Mouse (Mus musculus): ENCODE measurements around the gene Arpp21.

Gene Arpp21

GRCm38 (mm10) chr9:112231383-112231782, 4.4 kb downstream of the Arpp21 start:
- DNase-seq (ENCODE audit: low spot score): no peak

GRCm38 (mm10) chr9:112230716-112231361, 4.9 kb downstream of the Arpp21 start:
- no peak for DNase-seq (ENCODE audit: low spot score)

- no peak for DNase-seq (ENCODE audit: low spot score)
Observed at GRCm38 (mm10) chr9:112228470-112228869, 7.3 kb downstream of the Arpp21 start.

- DNase-seq (ENCODE audit: low spot score): no peak
Observed at GRCm38 (mm10) chr9:112227174-112227573, 8.6 kb downstream of the Arpp21 start.

DNA sequence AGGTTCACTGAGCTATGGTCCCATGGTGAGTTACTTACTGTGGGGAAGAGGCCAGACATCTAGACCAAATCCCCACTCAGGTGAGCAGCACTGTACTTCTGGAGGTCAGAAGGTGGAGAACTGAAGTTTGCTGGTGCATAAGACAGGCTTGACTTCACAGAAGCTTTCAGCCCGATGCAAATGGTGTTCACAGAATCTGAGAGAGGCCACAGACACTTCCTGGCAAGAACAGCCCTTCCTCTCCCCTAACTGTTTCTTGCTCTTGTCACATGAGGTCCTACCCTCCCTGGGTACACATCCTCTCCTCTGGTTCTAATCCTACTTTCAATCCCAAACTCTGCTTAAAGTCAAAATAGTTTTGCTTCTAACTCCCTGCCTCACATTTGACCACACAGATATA, 9.2 kb downstream of the Arpp21 start:
- no peak for DNase-seq (ENCODE audit: low spot score)

GRCm38 (mm10) chr9:112225046-112225445, 10.7 kb downstream of the Arpp21 start:
- DNase-seq (ENCODE audit: low spot score): no peak

DNA sequence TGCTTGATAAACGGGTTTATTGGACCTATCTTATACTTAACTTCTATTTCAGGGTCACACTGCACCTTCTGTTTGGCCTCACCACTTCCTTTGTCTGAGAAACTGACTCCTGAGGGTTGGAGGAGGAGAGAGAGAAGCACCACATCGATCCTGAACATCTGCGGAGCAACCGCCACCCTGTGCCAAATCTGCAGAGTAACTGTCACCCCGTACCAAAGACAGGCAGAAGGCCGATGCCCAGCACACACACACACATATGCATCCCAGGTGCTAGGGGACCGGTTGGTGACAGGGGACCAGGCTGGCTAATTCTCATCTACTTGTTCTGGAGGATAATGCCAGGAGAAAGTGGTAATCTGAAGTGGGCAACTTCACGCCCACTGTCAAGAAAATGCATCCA, 16.4 kb downstream of the Arpp21 start:
- no peak for DNase-seq (ENCODE audit: low spot score)

DNA sequence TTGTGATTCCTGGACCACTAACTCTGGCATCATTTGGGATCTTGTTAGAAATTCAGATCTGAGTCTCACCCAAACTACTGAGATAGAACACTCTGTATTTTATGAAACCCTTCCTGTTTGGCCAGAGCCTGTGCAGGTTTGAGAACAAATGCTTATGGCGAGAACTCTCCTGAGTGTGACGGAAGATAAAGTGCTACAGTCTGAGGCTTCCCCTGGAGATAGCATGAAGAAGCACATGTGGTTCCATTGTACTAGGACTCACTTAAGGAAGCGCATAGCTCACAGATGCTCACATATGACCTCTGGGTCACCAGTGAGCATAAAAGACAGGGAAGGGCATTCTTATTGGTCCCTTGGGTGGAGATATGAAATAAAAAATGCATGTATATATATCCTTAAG, 17.5 kb downstream of the Arpp21 start:
- no peak for DNase-seq (ENCODE audit: low spot score)

DNA sequence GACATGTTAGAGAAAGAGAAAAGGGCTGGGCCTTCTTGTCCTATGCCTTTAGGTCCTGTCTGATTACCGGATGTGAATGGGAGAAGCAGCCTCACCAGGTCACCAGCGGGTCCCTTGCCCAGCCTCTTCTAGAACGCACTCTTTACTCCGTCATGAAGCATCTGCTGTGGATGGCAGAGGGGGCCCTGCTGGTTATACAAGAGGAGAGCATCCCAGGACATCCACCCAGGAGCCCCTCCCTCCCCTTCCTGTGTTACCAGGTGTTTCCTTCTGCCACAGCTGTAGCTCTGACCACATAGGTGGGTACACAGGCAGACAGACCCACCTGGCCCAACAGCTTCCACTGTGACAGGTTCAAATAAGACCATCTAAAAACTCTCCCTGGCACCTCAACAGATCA, 18.6 kb downstream of the Arpp21 start:
- no peak for DNase-seq (ENCODE audit: low spot score)

- DNase-seq (ENCODE audit: low spot score): no peak
Observed at GRCm38 (mm10) chr9:112215030-112215806, 20.5 kb downstream of the Arpp21 start.

DNA sequence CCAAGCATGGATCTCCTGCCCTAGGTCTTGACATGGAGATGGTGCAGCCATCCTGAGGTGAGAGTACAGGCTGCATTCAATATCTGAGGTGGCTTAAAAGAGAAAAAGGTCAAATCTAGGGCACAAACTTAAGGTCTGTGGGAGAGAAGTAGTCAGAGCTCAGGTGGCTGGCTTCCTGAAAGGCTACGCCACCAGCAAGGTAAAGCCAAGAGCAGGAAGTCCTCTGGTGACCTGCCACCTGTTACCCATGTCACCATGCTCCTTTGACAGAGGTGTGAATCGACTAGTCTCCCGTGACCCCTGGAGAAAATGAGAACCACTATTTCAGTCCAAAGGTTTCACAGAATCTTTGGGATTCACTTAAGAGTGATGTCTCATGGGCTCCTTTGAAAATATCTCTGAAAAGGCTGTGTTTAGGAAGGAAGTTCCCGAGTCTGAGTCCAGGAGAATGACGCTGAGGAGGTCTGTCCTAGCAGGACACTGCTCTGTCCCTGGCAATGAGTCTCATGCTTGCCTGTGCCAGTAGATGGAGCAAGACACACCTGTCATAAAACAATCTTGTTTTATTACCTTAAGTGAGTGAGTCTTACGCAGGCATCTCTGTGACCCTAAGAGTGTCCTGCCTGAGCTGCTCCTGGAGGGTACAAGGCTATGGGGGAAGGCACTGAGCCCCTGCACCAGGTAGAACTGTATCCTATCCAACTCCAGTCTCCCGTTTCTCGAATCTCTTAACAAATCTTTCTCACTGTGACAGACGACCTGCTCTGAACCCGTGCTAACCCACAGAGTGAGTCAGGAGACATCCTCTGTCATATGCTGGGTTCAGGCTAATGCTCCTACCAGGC, 22.1 kb downstream of the Arpp21 start:
- DNase-seq (ENCODE audit: low spot score): no peak

- no peak for DNase-seq (ENCODE audit: low spot score)
Observed at GRCm38 (mm10) chr9:112209803-112210202, 25.9 kb downstream of the Arpp21 start.

DNA sequence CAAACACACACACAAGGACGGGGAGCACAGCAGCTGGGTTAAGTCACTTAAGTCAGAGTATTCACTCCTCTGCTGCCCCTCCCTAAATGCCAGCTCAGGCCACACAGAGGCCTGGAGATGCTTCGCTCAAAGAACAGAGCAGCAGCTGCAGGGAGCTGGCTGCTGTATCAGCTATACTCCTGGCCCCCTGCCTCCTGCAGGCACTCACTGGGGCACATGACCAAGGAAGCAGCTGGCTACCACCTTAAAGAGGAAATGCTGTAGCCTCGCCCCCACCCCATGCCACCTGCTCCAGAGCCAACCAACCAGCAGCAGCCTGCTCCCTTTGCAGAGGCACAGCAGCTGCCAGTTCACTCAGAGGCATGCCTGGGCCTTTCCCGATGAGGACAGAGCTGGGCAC, 28.0 kb downstream of the Arpp21 start:
- DNase-seq (ENCODE audit: low spot score): no peak

DNA sequence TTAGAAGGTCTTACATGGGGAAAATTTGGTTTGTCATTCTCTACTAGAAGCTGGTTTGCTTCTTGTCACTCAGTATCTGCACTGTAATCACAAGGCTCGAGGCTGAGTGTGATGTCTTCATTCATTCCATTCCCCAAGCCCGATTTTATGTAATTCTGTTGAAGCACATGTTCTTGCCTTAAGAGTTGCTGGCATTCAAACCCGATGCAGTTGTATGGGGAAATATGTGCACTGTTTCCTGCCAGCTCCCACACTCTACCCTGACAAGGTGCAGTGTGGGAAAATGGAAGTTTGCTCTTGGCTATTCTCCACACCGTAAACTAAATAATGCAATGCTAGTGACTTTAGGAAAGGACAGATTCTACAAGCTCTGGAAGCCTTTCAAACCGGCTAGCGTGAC, 37.4 kb downstream of the Arpp21 start:
- DNase-seq (ENCODE audit: low spot score): no peak

DNA sequence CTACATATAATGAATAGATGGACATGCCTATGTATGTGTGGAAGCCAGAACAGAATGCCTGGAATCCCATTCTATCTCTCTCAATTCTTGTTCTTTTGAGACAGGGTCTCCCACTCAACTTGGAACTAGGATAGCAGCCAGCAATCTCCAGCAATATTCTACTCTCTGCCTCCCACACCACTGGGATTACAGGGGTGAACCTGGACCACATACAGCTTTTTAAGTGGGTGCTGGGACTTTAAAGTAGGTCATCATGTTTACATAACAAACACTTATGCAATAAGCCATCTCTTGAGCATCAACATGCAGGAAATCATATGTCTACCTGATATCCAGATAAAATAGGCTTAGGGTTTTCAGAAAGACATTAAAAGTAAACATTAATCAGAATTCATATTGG, 41.7 kb downstream of the Arpp21 start:
- DNase-seq (ENCODE audit: low spot score): no peak

- DNase-seq (ENCODE audit: low spot score): no peak
Observed at GRCm38 (mm10) chr9:112189394-112189793, 46.3 kb downstream of the Arpp21 start.

DNA sequence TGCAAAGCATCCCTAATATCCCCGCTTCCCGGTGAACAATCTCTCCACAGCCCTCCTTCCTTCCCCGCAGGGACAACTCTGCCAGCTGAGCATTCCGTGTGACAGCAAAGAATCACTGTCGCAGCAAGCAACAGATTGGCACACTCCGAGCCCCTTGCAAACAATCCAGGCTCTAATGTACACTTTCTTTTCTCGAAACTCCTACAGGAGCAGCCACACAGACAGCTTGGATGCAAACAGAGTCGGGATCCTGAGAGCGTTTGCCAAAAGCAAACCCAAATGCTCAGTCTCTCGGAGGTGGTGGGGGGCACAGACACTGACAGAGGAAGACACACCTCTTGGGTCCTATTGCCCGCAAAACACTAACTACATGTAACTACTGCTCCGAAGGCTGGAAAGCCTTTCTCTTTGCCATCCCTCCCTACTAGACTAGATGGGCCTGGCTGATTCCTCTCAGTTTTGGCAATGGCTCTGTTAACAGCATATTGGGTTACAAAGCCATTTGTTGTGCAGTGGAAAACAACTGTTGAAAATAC, 47.3 kb downstream of the Arpp21 start:
- DNase-seq (ENCODE audit: low spot score): no peak

- no peak for DNase-seq (ENCODE audit: low spot score)
Observed at GRCm38 (mm10) chr9:112187667-112188066, 48.1 kb downstream of the Arpp21 start.

DNA sequence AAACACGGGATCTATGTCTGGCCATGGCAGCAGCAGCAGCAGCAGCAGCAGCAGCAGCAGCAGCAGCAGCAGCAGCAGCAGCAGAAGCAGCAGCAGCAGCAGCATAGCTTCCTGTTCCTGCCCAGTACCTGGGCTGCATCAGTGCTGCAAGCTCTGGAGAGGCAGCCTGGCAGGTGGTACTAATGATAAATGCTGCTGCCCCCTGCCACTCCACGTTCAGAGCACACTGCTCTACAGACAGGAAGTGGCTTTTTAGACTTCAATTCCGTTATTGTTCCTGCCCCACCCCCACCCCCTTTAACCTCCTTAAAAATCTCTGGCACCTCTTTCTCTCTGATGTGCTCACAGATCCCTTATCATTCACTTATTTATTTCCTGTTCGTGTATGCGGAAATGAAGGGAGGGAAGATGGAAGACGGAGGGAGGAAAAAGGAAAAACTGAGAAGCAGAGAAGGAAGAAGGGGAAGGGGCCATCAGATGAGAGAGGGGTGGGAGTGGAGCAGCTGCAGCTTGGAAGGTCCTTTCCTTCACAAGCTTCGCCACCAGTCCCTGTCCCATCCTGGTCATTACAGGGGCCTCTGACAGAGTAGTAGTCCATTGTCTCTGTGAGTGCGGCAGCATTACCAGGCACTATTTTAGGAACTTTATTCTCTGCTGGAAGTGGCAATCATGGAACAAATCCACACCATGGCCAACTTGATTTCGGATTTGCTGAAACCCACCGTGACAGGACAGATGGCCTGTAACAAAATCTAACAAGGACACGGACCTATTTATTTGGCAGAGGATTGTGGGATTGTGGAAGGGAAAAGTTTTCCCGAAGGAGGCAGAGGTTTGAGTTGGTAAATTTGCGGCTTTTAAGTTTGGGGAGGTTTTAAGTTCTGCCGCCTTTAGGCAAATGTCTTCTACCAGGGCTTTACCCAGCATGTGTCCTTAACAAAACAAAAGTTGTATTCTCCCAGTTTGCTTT, 49.1 kb downstream of the Arpp21 start:
- no peak for DNase-seq (ENCODE audit: low spot score)

GRCm38 (mm10) chr9:112185746-112186145, 50.0 kb downstream of the Arpp21 start:
- no peak for DNase-seq (ENCODE audit: low spot score)

DNA sequence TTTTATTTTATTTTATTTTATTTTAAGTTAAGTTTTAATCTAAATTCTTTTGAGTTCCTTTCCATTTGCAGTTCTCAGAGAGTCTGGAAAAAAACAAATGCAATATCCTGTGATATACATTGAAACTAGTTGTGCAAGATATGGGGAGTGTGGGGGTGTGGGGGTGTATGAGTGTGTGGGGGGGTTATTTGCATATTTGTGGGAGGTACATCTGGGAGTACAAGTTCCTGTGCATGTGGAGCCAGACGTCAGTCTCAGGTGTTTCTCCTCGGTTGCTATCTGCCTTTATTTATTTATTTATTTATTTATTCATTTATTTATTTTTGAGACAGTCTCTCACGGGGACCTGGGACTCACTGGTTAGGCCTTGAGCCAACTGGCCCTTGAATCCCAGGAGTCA, 53.0 kb downstream of the Arpp21 start:
- no peak for DNase-seq (ENCODE audit: low spot score)

All from ovary, postnatal 10 days (tissue).